Mouse (Mus musculus): ENCODE data around the gene Rnf113a2. TPM values are rescaled to one million over a fixed set of nuclear protein-coding genes. Genes with fewer than 3 reads are reported as not detected.
A peak's percentile ranks its signal among the peaks of the same experiment; 100 is the strongest.

Rnf113a2 gene
- total and polyA plus RNA-seq, 3 experiments: 13.6 to 17.9 (median 16.3) TPM

DNA sequence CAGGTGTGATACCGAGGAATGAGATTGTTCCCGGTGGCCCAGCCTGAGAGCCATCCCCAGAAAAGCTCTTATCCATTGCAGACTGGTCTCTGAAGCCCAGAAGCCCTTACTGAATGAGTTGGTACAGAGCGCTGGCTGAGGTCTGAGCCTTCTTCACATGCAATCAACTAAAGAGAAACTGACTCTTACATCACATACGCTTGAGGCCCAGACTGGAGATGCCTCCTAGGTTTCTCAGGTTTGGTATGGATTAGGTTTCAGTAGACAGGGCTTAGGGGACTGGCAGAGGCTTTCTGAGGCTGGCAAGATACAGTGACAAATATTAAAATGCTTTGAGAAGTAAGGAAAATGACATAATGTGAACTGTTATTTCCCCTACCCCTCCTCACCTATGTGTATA lies 31.6 kb upstream of the Rnf113a2 start:
- H3K27ac ChIP-seq (ENCODE audit: insufficient read depth, low read depth): no peak overlapping the region
- H3K9ac ChIP-seq (ENCODE audit: insufficient read depth, low read depth): no peak overlapping the region
- H3K4me2 ChIP-seq (ENCODE audit: insufficient read depth, low read depth, poor library complexity, severe bottlenecking): no peak overlapping the region
- no peak for TF ChIP-seq E2F4 (IDR thresholded peaks at IDR 0.05; ENCODE audit: insufficient replicate concordance, low read depth, low read length)
- no peak for TF ChIP-seq KAT2A (IDR thresholded peaks at IDR 0.05; ENCODE audit: insufficient replicate concordance, low read length)
- TF ChIP-seq SIN3A (IDR thresholded peaks at IDR 0.05; ENCODE audit: low read length): no peak
- TF ChIP-seq CTCF (conservative IDR thresholded peaks at IDR 0.05 in 1 of 2, IDR thresholded peaks at IDR 0.05 in 1 of 2; ENCODE audit: low read depth in 2 of 2, low read length in 2 of 2): no peak
- no peak for TF ChIP-seq USF1 (IDR thresholded peaks at IDR 0.05; ENCODE audit: low read depth, low read length)
- TF ChIP-seq ZNF384 (IDR thresholded peaks at IDR 0.05; ENCODE audit: low read depth, low read length): no peak
- no peak for TF ChIP-seq UBTF (IDR thresholded peaks at IDR 0.05; ENCODE audit: low read depth, low read length)
- TF ChIP-seq ZKSCAN1 (IDR thresholded peaks at IDR 0.05; ENCODE audit: borderline replicate concordance, low read depth, low read length): no peak
- no peak for TF ChIP-seq ZC3H11A (IDR thresholded peaks at IDR 0.05; ENCODE audit: low read depth, low read length)
- TF ChIP-seq NELFE (IDR thresholded peaks at IDR 0.05; ENCODE audit: low read depth, low read length): no peak
- no peak for TF ChIP-seq MEF2A (IDR thresholded peaks at IDR 0.05; ENCODE audit: borderline replicate concordance, low read depth, low read length)
- no peak for TF ChIP-seq POLR2A (IDR thresholded peaks at IDR 0.05; ENCODE audit: low read depth, low read length)
- no peak for TF ChIP-seq ELF1 (IDR thresholded peaks at IDR 0.05; ENCODE audit: low read depth, low read length)
- TF ChIP-seq JUND (conservative IDR thresholded peaks at IDR 0.05; ENCODE audit: low read depth, low read length): no peak
- no peak for TF ChIP-seq TCF12 (IDR thresholded peaks at IDR 0.05; ENCODE audit: low read depth, low read length)
- TF ChIP-seq RAD21 (IDR thresholded peaks at IDR 0.05; ENCODE audit: low read depth, low read length): no peak
- no peak for TF ChIP-seq USF2 (conservative IDR thresholded peaks at IDR 0.05; ENCODE audit: low read depth, low read length)
- TF ChIP-seq ETS1 (conservative IDR thresholded peaks at IDR 0.05; ENCODE audit: low read depth, low read length): no peak
- H3K4me1 ChIP-seq (ENCODE audit: control insufficient read depth in 1 of 2, insufficient read depth in 2 of 2): peaks cover 11 to 21% of the 10 kb centered on the region in 2 experiments
- in situ Hi-C loops (cut with MboI; ENCODE audit: low pct_ligation_motif_present, low pct_unique_long_range_greater_than_20kb, low sequenced_read_pairs) (no loop called here), dilution Hi-C loops (cut with MboI; ENCODE audit: extremely low pct_ligation_motif_present, extremely low pct_unique_long_range_greater_than_20kb, low sequenced_read_pairs) (no loop called here)
- DNase-seq (ENCODE audit: extremely low read depth): no peak
- no peaks in the 10 kb centered on the region for H3K27me3 ChIP-seq (replicated peaks)
- no peak overlapping the region for H3K4me3 ChIP-seq (replicated peaks in 1 of 3; ENCODE audit: low read depth in 2 of 3, low read length in 2 of 3, poor library complexity in 1 of 3)
- H3K79me2 ChIP-seq (replicated peaks; ENCODE audit: control insufficient read depth, extremely low read depth, insufficient read depth, poor library complexity, severe bottlenecking): no peaks in the 10 kb centered on the region
- H3K9me3 ChIP-seq (replicated peaks; ENCODE audit: low read length): no peaks in the 10 kb centered on the region
- no peaks in the 10 kb centered on the region for H3K36me3 ChIP-seq (replicated peaks in 1 of 2; ENCODE audit: control insufficient read depth in 1 of 2, insufficient read depth in 1 of 2, low read length in 1 of 2)

DNA sequence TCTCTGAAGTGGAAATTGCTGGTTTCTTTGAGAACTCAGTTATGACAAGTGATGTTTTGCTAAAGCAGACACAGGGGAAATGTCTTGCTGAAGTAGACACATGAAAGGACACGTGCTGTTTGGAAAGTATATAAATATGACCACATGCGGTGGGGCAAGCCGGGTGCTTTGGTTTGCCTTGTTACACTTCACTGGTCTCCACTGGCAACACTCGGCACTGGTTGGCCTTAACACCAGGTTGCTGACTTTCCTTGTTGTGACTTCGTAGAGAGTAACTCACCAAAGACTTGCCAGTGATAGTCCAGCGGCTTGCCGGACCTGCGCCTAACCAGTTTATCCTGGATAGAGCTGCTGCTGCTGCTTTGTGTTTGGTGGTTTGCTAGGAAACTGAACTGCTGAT lies 28.9 kb upstream of the Rnf113a2 start:
- no peak overlapping the region for H3K4me2 ChIP-seq (ENCODE audit: insufficient read depth, low read depth, poor library complexity, severe bottlenecking)
- no peak for DNase-seq (ENCODE audit: extremely low read depth)
- H3K36me3 ChIP-seq (replicated peaks in 1 of 2; ENCODE audit: control insufficient read depth in 1 of 2, insufficient read depth in 1 of 2, low read length in 1 of 2): no peaks in the 10 kb centered on the region
- H3K4me3 ChIP-seq (replicated peaks in 1 of 3; ENCODE audit: low read depth in 2 of 3, low read length in 2 of 3, poor library complexity in 1 of 3): no peak overlapping the region
- no peaks in the 10 kb centered on the region for H3K9me3 ChIP-seq (replicated peaks; ENCODE audit: low read length)
- no peak overlapping the region for H3K27ac ChIP-seq (ENCODE audit: insufficient read depth, low read depth)
- H3K79me2 ChIP-seq (replicated peaks; ENCODE audit: control insufficient read depth, extremely low read depth, insufficient read depth, poor library complexity, severe bottlenecking): no peaks in the 10 kb centered on the region
- dilution Hi-C loops (cut with MboI; ENCODE audit: extremely low pct_ligation_motif_present, extremely low pct_unique_long_range_greater_than_20kb, low sequenced_read_pairs): no loop called here
- no peaks in the 10 kb centered on the region for H3K27me3 ChIP-seq (replicated peaks)
- H3K4me1 ChIP-seq (ENCODE audit: control insufficient read depth in 1 of 2, insufficient read depth in 2 of 2): peaks cover 11 to 20% of the 10 kb centered on the region in 2 experiments
- TF ChIP-seq BHLHE40 (IDR thresholded peaks at IDR 0.05; ENCODE audit: low read depth, low read length) (peak; percentile 17; the same call in 1 of the 2 replicates), TBP (conservative IDR thresholded peaks at IDR 0.05; ENCODE audit: low read depth, low read length) (no peak)
- in situ Hi-C loops (cut with MboI; ENCODE audit: low pct_ligation_motif_present, low pct_unique_long_range_greater_than_20kb, low sequenced_read_pairs): no loop called here
- H3K9ac ChIP-seq (ENCODE audit: insufficient read depth, low read depth): no peak overlapping the region
